Mouse (Mus musculus) intestine, embryonic 15.5 days (tissue): ENCODE measurements around the gene Mettl7a3. TPM values are rescaled to one million over a fixed set of nuclear protein-coding genes. Genes with fewer than 3 reads are reported as not detected.
"Not testable (repeated sequence)": the region's sequence is repeated elsewhere in the genome, so short reads cannot be mapped to it uniquely, and the experiment has no call there.

Experiments
- ATAC-seq: fragments of 200-750 bp; cut with Nextera tagmentation; 2 replicates; pipeline ENCODE4 v1.8.0; 2017; ENCODE audit warnings: moderate TSS enrichment, moderate library complexity
- H3K27ac ChIP-seq: fragments of 300-500 bp; sonication (generic); 2 replicates; pipeline ENCODE4 v1.5.1; 2015; ENCODE audit warnings: mild to moderate bottlenecking, inconsistent platforms
- H3K27me3 ChIP-seq: fragments of 300-500 bp; sonication (generic); replicated peaks from 2 replicates; pipeline ENCODE4 v1.6.1; 2015; ENCODE audit warnings: inconsistent platforms
- H3K36me3 ChIP-seq: fragments of 300-500 bp; sonication (generic); 2 replicates; pipeline ENCODE4 v1.6.1; 2015; ENCODE audit warnings: inconsistent platforms
- H3K4me1 ChIP-seq: fragments of 300-500 bp; sonication (generic); replicated peaks from 2 replicates; pipeline ENCODE4 v1.6.1; 2015; ENCODE audit warnings: inconsistent platforms
- H3K4me2 ChIP-seq: fragments of 300-500 bp; sonication (generic); replicated peaks from 2 replicates; pipeline ENCODE4 v1.6.1; 2015; ENCODE audit warnings: mild to moderate bottlenecking, inconsistent platforms
- H3K4me3 ChIP-seq: fragments of 300-500 bp; sonication (generic); replicated peaks from 2 replicates; pipeline ENCODE4 v1.5.1; 2015; ENCODE audit warnings: inconsistent platforms
- H3K9ac ChIP-seq: fragments of 300-500 bp; sonication (generic); 2 replicates; pipeline ENCODE4 v1.6.1; 2015; ENCODE audit warnings: inconsistent platforms
- H3K9me3 ChIP-seq: fragments of 300-500 bp; sonication (generic); 2 replicates; pipeline ENCODE4 v1.6.1; 2016; ENCODE audit warnings: inconsistent platforms
- WGBS: fragments of 180-500 bp; shearing (Covaris S2); methylation state at CpG from one replicate; pipeline ENCODE4 v1.1.7; 2015; 5-methylcytosine and 5-hydroxymethylcytosine counted together
- polyA plus RNA-seq: library from polyadenylated mRNA; unstranded; fragments of >200 nt; fragmentation: Nextera tagmentation; extraction: Ambion mirVana; gene quantifications from 2 replicates; pipeline ENCODE4 v1.2.1, GENCODE M21; 2015

Gene Mettl7a3
- polyA plus RNA-seq, 1 experiment from 2014 or later = 0.21 TPM

- not testable (repeated sequence) for H3K4me3 ChIP-seq, H3K9me3 ChIP-seq, H3K27ac ChIP-seq, H3K27me3 ChIP-seq, H3K9ac ChIP-seq, H3K4me1 ChIP-seq, H3K36me3 ChIP-seq, H3K4me2 ChIP-seq
- peak; percentile 69 for ATAC-seq
- 21% methylated on average over 10 of the region's 10 CpGs for WGBS
Measured at GRCm38 (mm10) chr15:100337847-100338246, 3.1 kb downstream of the Mettl7a3 start.

GRCm38 (mm10) chr15:100341314-100341980 lies 6.7 kb downstream of the Mettl7a3 start:
- H3K9ac ChIP-seq, ATAC-seq, H3K4me2 ChIP-seq, H3K27me3 ChIP-seq, H3K36me3 ChIP-seq, H3K27ac ChIP-seq, H3K4me3 ChIP-seq, H3K9me3 ChIP-seq, H3K4me1 ChIP-seq: not testable (repeated sequence)
- 34% methylated on average over 4 of the region's 5 CpGs for WGBS

GRCm38 (mm10) chr15:100345484-100345883 lies 10.8 kb downstream of the Mettl7a3 start:
- Histone ChIP-seq H3K27ac (no peak overlapping the region), H3K9ac (no peak overlapping the region), H3K4me2 (no peak overlapping the region), H3K27me3 (no peaks in the 10 kb centered on the region), H3K36me3 (no peaks in the 10 kb centered on the region), H3K4me1 (no peaks in the 10 kb centered on the region), H3K4me3 (no peak overlapping the region), H3K9me3 (no peaks in the 10 kb centered on the region)
- no peak for ATAC-seq

- Histone ChIP-seq H3K9me3 (no peaks in the 10 kb centered on the region), H3K4me3 (no peak overlapping the region), H3K36me3 (no peaks in the 10 kb centered on the region), H3K4me1 (peaks cover 5% of the 10 kb centered on the region; the same call in 1 of the 2 replicates), H3K9ac (no peak overlapping the region), H3K4me2 (no peak overlapping the region), H3K27ac (no peak overlapping the region), H3K27me3 (no peaks in the 10 kb centered on the region)
- peak; percentile 67; the same call in 1 of the 2 replicates for ATAC-seq
- 71% methylated on average over 14 of the region's 14 CpGs for WGBS
Measured at GRCm38 (mm10) chr15:100346761-100347160, 12.0 kb downstream of the Mettl7a3 start.

- Histone ChIP-seq H3K27ac (no peak overlapping the region), H3K9me3 (no peaks in the 10 kb centered on the region), H3K9ac (no peak overlapping the region), H3K4me3 (no peak overlapping the region), H3K4me1 (peaks cover 5% of the 10 kb centered on the region; the same call in 1 of the 2 replicates), H3K27me3 (no peaks in the 10 kb centered on the region), H3K4me2 (no peak overlapping the region), H3K36me3 (no peaks in the 10 kb centered on the region)
- peak; percentile 29; the same call in 1 of the 2 replicates for ATAC-seq
- WGBS = 17% methylated on average over 2 of the region's 2 CpGs
Measured at GRCm38 (mm10) chr15:100349496-100349895, 14.8 kb downstream of the Mettl7a3 start.

GRCm38 (mm10) chr15:100351501-100352060 lies 16.9 kb downstream of the Mettl7a3 start:
- no peak overlapping the region for H3K27ac ChIP-seq
- H3K36me3 ChIP-seq = no peaks in the 10 kb centered on the region
- no peak for ATAC-seq
- H3K9me3 ChIP-seq = no peaks in the 10 kb centered on the region
- no peak overlapping the region for H3K9ac ChIP-seq
- H3K27me3 ChIP-seq = no peaks in the 10 kb centered on the region
- H3K4me2 ChIP-seq = no peak overlapping the region
- H3K4me1 ChIP-seq = peaks cover 5% of the 10 kb centered on the region; the same call in 1 of the 2 replicates
- 60% methylated on average over 6 of the region's 6 CpGs for WGBS
- H3K4me3 ChIP-seq = no peak overlapping the region

GRCm38 (mm10) chr15:100352711-100353250 lies 18.1 kb downstream of the Mettl7a3 start, which contains the start of the genes Methig1 and Mettl7a2:
Gene Methig1 (plus strand): TSS chr15:100353149.
Gene Mettl7a2 (plus strand): TSS chr15:100353200.
- 72% methylated on average over 10 of the region's 10 CpGs for WGBS
- Histone ChIP-seq H3K36me3 (no peaks in the 10 kb centered on the region), H3K4me2 (no peak within 1 kb of the TSS), H3K27me3 (no peaks in the 10 kb centered on the region), H3K9me3 (no peaks in the 10 kb centered on the region), H3K9ac (no peak within 1 kb of the TSS), H3K27ac (no peak within 1 kb of the TSS), H3K4me1 (peaks cover 5% of the 10 kb centered on the region; the same call in 1 of the 2 replicates), H3K4me3 (no peak within 1 kb of the TSS)
- ATAC-seq = peak; percentile 22; the same call in 1 of the 2 replicates

- not testable (repeated sequence) for H3K9ac ChIP-seq, H3K4me2 ChIP-seq, H3K4me3 ChIP-seq, H3K36me3 ChIP-seq, H3K9me3 ChIP-seq, H3K27ac ChIP-seq, H3K4me1 ChIP-seq, H3K27me3 ChIP-seq, ATAC-seq
- WGBS = 94% methylated on average over 18 of the region's 22 CpGs
Measured at GRCm38 (mm10) chr15:100353399-100353798, 18.7 kb downstream of the Mettl7a3 start.

GRCm38 (mm10) chr15:100355876-100356275 lies 21.1 kb downstream of the Mettl7a3 start:
- no peaks in the 10 kb centered on the region for H3K36me3 ChIP-seq
- H3K27me3 ChIP-seq = no peaks in the 10 kb centered on the region
- no peak overlapping the region for H3K4me3 ChIP-seq
- peak; percentile 65 for ATAC-seq
- H3K4me1 ChIP-seq = peaks cover 5% of the 10 kb centered on the region; the same call in 1 of the 2 replicates
- no peaks in the 10 kb centered on the region for H3K9me3 ChIP-seq
- no peak overlapping the region for H3K4me2 ChIP-seq
- 38% methylated on average over 5 of the region's 5 CpGs for WGBS
- H3K27ac ChIP-seq = no peak overlapping the region
- H3K9ac ChIP-seq = no peak overlapping the region

- Histone ChIP-seq H3K9ac (no peak within 1 kb of the TSS), H3K27ac (no peak within 1 kb of the TSS), H3K4me1 (no peaks in the 10 kb centered on the region), H3K27me3 (no peaks in the 10 kb centered on the region), H3K9me3 (no peaks in the 10 kb centered on the region), H3K4me3 (no peak within 1 kb of the TSS), H3K36me3 (no peaks in the 10 kb centered on the region), H3K4me2 (no peak within 1 kb of the TSS)
- WGBS = 65% methylated on average over 7 of the region's 7 CpGs
- no peak for ATAC-seq
Measured at GRCm38 (mm10) chr15:100364242-100364641, 29.5 kb downstream of the Mettl7a3 start, which contains the start of gene Higd1c. Gene Higd1c (plus strand): TSS chr15:100364542.

GRCm38 (mm10) chr15:100365967-100366366 lies 31.2 kb downstream of the Mettl7a3 start:
- not testable (repeated sequence) for H3K4me2 ChIP-seq, H3K9me3 ChIP-seq, ATAC-seq, H3K36me3 ChIP-seq, H3K4me1 ChIP-seq, H3K4me3 ChIP-seq, H3K9ac ChIP-seq, H3K27ac ChIP-seq, H3K27me3 ChIP-seq
- WGBS = 50% methylated on average over 9 of the region's 9 CpGs

- WGBS = 68% methylated on average over 7 of the region's 7 CpGs
- Histone ChIP-seq H3K27me3 (no peaks in the 10 kb centered on the region), H3K27ac (no peak overlapping the region), H3K4me3 (no peak overlapping the region), H3K9ac (no peak overlapping the region), H3K9me3 (no peaks in the 10 kb centered on the region), H3K4me2 (no peak overlapping the region), H3K36me3 (no peaks in the 10 kb centered on the region), H3K4me1 (no peaks in the 10 kb centered on the region)
- ATAC-seq = no peak
Measured at GRCm38 (mm10) chr15:100367119-100367518, 32.4 kb downstream of the Mettl7a3 start.
